Mouse (Mus musculus) megakaryocyte, embryonic 14.5 days (primary cell): ENCODE results near the gene Allc.

Experiments
- FLI1 ChIP-seq: IDR thresholded peaks from 2 replicates; pipeline ENCODE4 v1.6.1; 2012; ENCODE audit warnings: low read length, inconsistent platforms, mixed read lengths
- GATA1 ChIP-seq: IDR thresholded peaks from 3 replicates; pipeline ENCODE4 v1.6.1; 2012; ENCODE audit warnings: mixed read lengths, low read length, inconsistent platforms, borderline replicate concordance

GRCm38 (mm10) chr12:28552299-28552698, 30.0 kb downstream of the Allc start, which contains the start of gene Dcdc2c:
- no peak for TF ChIP-seq GATA1
- TF ChIP-seq FLI1 = no peak
